Mouse (Mus musculus): ENCODE data around the gene Ces1b.

Ces1b gene

DNA sequence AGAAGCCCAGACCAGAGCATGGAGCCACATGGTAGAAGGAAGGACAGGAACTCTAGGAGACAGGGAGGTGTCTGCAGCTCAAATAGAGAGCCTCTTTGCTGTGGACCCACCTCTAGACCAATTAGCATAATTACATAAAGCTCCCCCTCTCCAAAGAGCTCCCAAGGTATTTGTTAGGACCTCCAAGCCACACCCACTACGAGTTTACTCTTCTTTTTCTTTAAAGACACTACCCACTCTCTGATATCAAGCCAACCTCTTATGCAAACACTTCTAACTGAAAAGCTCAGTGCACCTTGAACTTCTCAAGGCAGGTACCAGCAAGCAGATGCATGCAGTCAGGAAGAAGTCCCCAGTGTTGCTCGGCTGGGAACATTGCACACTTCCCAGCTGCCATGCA is at the start of gene Ces1b:
TSS of gene Ces1b (minus strand) at position 131 of the 400 bp plus-strand sequence.
- in situ Hi-C loops (cut with MboI, MseI) = no loop called here

- in situ Hi-C loops (cut with MboI, MseI) = no loop called here
Measured at GRCm38 (mm10) chr8:93126476-93126875, 46.7 kb upstream of the Ces1b start.

- in situ Hi-C loops (cut with MboI, MseI) = no loop called here
Measured at GRCm38 (mm10) chr8:93122005-93122404, 42.2 kb upstream of the Ces1b start.

DNA sequence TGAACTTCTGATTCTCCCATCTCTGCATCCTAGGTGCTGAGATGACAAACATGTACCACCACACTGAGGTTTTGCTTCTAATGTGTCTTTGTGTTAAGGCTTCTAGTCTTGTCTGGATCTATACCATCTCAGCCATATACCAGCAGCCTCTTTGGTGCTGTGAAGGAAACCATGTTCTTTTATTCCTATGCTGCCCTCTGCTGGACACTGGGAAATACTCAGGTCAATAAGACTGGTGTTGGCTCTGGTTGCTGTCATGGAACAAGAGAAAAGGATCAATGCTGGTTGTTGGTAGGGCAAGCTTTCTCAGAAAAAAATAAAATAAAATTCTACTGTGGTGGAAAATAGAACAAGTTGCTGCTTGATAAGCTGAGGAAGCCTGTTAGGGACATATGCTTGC is 15.6 kb upstream of the Ces1b start:
- in situ Hi-C loops (cut with MboI, MseI) = no loop called here

GRCm38 (mm10) chr8:93091324-93091723 is 11.5 kb upstream of the Ces1b start:
- in situ Hi-C loops (cut with MboI, MseI) = no loop called here

- in situ Hi-C loops (cut with MboI, MseI) = no loop called here
Measured at GRCm38 (mm10) chr8:93088686-93089122, 8.9 kb upstream of the Ces1b start.

DNA sequence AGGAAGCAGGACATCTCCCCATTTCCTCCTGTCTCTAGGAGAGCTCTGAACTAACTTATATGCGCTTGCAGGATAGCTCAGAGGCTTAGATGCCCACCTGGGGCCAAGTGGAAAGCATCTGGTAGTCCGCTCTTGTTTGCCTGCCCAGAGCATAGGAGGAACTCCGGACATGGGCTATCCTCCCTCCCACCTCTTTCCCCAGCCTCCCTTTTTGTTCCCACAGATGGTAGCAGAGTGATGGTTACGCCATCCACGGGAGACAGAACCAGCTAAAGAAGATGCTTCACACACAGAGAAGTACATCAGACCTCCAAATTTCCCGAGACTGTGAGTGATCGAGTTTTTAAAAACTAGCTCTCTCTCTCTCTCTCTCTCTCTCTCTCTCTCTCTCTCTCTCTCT is 8.4 kb upstream of the Ces1b start:
- in situ Hi-C loops (cut with MboI, MseI) = no loop called here

- in situ Hi-C loops (cut with MboI, MseI) = no loop called here
Measured at GRCm38 (mm10) chr8:93075251-93075650, 4.6 kb downstream of the Ces1b start.

- in situ Hi-C loops (cut with MboI, MseI) = no loop called here
Measured at GRCm38 (mm10) chr8:93063416-93064117, 16.2 kb downstream of the Ces1b start.

- in situ Hi-C loops (cut with MboI, MseI) = no loop called here
Measured at GRCm38 (mm10) chr8:93059185-93059584, 20.6 kb downstream of the Ces1b start.

DNA sequence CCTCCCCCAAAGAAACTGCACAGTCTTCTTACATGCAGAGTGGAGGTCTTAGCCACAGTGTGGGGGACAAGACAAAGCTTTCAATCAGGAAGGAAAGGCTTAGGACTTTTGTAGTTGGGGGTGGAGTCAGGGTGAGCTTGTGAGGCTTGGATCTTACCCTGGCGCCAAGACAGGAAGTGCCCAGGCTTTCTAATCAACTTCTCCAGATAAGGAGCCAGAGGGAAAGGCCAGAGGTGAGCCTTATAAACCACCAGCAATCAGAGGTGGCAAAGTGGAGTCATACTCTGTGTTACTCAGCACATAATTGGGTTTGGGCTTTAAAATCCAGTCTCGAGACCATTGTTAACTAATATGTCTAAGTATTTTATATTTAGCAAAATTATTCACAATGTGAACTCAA is 24.6 kb downstream of the Ces1b start:
- in situ Hi-C loops (cut with MboI, MseI) = no loop called here

DNA sequence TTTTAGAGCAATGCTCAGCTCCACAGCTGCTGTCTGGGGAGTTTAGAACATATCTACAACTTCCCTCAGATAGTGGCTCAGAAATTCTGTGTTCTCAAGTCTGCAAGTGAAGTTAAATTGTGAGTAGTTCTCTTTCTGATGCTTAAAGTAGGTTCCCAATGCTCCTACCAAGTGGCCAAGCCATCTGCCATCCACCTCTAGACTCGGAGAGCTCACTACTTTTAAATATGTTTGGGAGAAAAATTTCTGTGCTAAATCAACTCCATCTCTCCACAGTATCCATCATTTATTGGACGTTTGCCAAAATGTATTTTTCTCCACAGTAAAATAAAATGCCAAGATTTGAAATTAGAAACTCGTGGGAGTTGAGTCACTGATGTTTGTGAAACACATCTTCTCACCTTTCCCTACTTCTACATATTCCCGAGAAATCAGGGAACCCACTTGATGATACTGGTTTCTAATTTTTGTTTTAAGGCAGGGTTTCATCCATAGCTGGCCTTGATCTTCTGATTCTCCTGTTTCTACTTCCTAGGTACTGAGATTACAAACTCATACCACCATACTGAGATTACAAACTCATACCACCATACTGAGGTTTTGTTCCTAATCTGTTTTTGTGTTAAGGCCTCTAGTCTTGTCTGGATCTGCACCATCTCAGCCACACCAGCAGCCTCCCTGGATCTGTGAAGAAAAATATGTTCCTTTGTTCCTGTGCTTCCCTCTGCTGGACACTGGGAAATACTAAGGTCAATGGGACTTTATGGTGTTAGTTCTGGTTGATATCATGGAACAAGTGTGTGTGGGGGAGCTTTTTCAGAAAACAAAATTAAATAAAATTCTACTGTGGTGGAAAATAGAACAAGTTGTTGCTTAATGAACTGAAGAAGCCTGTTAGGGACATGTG is 31.1 kb downstream of the Ces1b start:
- in situ Hi-C loops (cut with MboI, MseI) = no loop called here

DNA sequence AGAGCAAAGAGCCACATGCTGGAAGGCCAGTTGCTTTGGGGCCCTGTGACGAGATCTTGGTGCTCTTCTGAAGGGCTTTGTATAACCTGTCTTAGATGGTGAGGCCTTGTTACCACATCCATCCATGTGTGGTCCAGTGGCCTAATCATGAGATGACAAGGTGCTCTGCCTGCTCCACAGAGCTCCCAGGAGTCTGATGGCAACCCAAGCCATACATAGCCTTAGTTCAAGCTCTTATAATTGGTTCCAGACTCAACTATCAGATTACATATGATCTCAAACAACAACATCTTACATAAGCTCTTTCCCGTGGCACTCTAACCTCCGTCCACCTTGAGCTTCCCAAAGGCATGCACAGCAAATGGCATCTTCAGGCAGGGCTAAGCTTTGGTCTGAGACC is 31.7 kb downstream of the Ces1b start, which contains the start of gene Ces1a:
TSS of gene Ces1a (minus strand) at position 101 of the 400 bp plus-strand sequence.
- in situ Hi-C loops (cut with MboI, MseI) = no loop called here

DNA sequence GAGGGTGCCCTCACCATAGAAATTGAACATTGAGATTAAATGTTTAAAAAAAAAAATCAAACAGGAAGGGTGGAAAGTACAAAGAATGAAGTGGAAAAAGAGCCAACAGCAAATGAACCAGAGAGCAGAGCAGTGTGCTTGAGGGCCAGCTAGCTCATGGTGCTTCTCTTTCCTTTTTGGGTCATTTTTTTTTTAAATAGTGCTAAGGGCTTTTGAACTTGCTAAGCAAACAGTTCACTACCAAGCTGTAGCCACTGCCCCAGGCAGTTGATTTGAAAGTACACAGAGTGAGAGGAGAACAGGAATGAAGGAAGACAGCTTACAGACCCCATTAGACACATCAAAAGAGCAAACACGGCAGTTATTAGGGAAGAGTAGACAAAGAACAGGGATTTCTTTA is 36.7 kb downstream of the Ces1b start:
- in situ Hi-C loops (cut with MboI, MseI) = no loop called here

GRCm38 (mm10) chr8:93040776-93041567 is 38.8 kb downstream of the Ces1b start:
- in situ Hi-C loops (cut with MboI, MseI) = no loop called here

GRCm38 (mm10) chr8:93040256-93040655 is 39.6 kb downstream of the Ces1b start:
- in situ Hi-C loops (cut with MboI, MseI) = no loop called here

GRCm38 (mm10) chr8:93038831-93039230 is 41.0 kb downstream of the Ces1b start:
- in situ Hi-C loops (cut with MboI, MseI) = no loop called here

DNA sequence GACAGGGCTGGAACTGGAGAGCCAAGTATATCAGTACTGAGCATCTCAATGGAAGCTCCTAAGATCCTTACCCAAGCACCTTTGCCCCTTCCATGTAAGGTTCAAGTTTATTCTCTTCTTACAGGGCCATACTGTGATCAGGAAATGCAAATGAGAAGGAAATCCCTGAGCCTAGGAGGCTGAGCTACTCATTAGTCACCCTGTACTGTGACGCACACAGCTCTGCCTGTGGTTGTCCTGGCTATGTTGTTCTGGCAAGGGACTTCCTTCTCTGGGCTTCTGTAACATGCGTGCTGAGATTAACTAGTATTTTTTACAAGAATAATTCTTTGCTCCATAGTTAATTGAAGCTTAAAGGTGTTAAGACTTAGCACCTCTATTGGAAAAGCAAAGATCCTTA is 49.2 kb downstream of the Ces1b start:
- in situ Hi-C loops (cut with MboI, MseI) = no loop called here

DNA sequence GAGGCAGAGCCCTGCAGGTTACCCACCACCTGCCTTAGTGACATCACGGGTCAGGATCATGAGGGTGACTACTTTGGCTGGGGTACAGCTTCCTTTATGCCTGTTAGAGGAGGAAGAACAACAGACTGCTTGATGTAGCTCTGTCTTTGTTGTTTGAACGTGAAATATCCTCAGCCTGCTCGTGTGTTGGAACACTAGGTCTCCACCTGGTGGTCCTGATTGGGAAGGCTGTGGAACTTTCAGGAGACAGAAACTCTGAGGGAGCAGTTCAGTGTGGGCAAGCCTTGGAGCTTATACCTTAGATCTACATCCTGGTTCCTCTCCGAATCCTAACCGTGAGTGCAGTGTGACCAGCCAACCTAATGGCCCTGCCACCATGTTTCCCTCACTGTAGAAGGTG is 58.1 kb downstream of the Ces1b start:
- in situ Hi-C loops (cut with MboI, MseI) = no loop called here

DNA sequence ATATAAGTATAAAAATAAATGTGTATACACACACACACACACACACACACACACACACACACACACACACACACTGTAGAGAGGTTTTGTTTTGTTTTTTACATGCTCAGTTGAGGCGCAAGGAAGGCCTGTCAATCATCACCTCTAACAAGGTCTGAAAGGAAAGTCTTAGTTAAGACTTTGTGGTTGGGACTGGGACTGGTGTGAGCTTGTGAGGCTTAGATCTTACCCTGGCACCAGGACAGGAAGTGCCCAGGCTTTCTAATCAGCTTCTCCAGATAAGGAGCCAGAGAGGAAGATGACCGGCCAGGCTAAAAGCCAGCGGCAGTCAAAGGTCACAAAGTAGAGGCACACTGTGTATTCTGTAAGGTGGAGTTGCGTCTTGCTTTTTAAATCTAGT is 65.5 kb downstream of the Ces1b start:
- in situ Hi-C loops (cut with MboI, MseI) = no loop called here

DNA sequence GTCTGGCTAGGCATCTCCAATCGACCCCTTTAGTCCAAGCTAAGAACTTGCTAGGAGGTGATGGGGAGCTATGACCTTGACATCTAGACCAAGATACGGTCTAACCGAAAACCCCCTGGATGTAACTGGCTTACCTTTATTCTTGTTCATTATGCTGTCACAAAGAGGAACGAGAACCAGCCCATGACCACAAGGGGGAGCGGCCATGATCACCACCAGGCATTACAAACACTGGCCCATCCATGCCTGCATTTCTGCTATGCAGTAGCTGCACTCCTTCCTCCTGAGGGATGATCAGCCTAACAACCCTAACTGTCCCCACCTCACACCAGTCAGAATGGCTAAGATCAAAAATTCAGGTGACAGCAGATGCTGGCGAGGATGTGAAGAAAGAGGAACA is 67.6 kb downstream of the Ces1b start:
- in situ Hi-C loops (cut with MboI, MseI) = no loop called here

DNA sequence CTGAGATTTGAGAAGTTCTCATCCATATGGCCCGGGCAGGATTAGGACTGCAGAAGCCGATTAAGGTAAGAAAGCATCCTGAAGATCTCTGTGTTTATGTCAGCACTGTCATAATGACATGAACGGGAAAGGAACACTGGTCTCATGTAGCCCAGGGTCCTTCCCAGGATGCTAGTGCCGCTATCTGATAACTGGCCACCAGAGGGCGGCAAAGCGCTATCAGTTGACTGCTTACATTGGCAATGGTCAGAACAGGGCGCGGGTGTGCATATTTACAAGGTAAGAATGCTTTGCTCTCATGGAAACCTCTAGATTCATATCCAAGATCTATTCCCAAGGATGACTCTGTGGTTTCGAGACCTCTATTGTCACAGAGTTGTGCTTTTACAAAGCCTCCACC is 68.4 kb downstream of the Ces1b start:
- in situ Hi-C loops (cut with MboI, MseI) = no loop called here

All from regulatory T cell (primary cell).